Mouse (Mus musculus): ENCODE measurements around the gene Tril. TPM values are rescaled to one million over a fixed set of nuclear protein-coding genes. Genes with fewer than 3 reads are reported as not detected.

Tril gene
- total RNA-seq, 2 experiments from 2014 or later: 38.3 to 41.2 TPM

Other genes starting within 250 kb of the Tril start
- under 1 TPM in 1 of 2 experiments, not detected in 1; 0.17 TPM for gene Cpvl, start 157.8 kb upstream of the Tril start, total RNA-seq (2021)
- 10 to 100 TPM; 22.9 to 24.9 TPM for gene Chn2, start 218.7 kb upstream of the Tril start, total RNA-seq (2021)

All from layer of hippocampus, postnatal 25 days (tissue).